Mouse (Mus musculus): ENCODE results near the gene Scgb1b11. TPM values are rescaled to one million over a fixed set of nuclear protein-coding genes. Genes with fewer than 3 reads are reported as not detected.
"Not testable (repeated sequence)": the region's sequence is repeated elsewhere in the genome, so short reads cannot be mapped to it uniquely, and the experiment has no call there.

The Scgb1b11 gene
- polyA plus RNA-seq (2012; ENCODE audit: insufficient read depth, low replicate concordance): not detected in 2 replicates

DNA sequence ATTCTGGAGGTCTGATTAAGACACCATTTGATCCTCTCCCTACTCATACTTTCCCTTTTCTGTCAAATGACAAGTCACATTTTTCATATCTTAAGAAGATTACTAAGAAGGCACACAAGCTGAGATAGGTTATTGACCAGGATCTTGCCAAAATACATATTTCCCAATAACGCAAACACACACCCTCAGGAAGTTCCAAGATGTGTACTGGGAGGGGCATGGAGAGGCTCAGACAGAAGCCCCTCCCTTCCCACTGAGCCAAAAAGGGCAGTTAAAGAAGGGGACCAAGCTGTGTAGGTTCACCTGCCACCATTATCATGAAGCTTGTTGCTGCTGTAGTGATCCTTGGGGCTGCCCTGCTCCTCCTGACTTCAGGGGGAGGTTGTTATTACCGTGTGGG, at the start of gene Scgb1b11:
Gene Scgb1b11, plus strand, starts transcription at position 301 of the 400 bp plus-strand sequence.
- H3K9me3 ChIP-seq; H3K4me3 ChIP-seq (replicated peaks); H3K4me1 ChIP-seq; H3K36me3 ChIP-seq (replicated peaks; ENCODE audit: low read length); H3K27me3 ChIP-seq (replicated peaks): not testable (repeated sequence)

DNA sequence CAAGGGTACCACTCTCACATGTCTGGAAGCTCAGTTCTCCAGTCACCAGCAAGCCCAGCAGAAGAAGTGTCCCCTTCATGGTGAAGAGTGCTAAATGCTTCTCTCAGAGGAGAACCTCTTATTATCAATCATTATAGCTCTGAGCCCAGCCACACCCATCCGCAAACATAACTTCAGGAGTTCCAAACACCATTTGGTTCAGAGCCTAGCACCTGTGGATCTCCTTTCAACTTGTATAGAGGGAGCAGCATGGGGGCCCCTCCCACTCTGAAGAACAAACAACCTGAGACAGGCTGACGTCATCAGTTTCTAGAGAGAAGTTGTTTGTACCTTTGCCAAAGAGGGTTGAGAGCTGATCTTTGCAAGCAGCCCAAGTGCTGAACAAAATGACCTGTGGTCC, 11.6 kb upstream of the Scgb1b11 start, which contains the start of gene Scgb2b11:
Gene Scgb2b11, minus strand, starts transcription at position 101 of the 400 bp plus-strand sequence.
- not testable (repeated sequence) for H3K27me3 ChIP-seq (replicated peaks); H3K36me3 ChIP-seq (replicated peaks; ENCODE audit: low read length); H3K4me3 ChIP-seq (replicated peaks); H3K9me3 ChIP-seq; H3K4me1 ChIP-seq

Other genes starting within 250 kb of the Scgb1b11 start
- not detected in 2 replicates for gene Scgb1b10, start 122.0 kb upstream of the Scgb1b11 start, polyA plus RNA-seq (2012; ENCODE audit: insufficient read depth, low replicate concordance)
- not detected in 2 replicates for gene Scgb2b11, start 11.7 kb upstream of the Scgb1b11 start, polyA plus RNA-seq (2012; ENCODE audit: insufficient read depth, low replicate concordance)
- gene Scgb2b12, start 104.4 kb downstream of the Scgb1b11 start, polyA plus RNA-seq (2012; ENCODE audit: insufficient read depth, low replicate concordance): not detected in 2 replicates
- gene Scgb1b12, start 111.3 kb downstream of the Scgb1b11 start, polyA plus RNA-seq (2012; ENCODE audit: insufficient read depth, low replicate concordance): not detected in 2 replicates
- gene Scgb1b29, start 218.7 kb downstream of the Scgb1b11 start, polyA plus RNA-seq (2012; ENCODE audit: insufficient read depth, low replicate concordance): not detected in 2 replicates

All from megakaryocyte, embryonic 14.5 days (primary cell).